Mouse (Mus musculus) hindbrain, embryonic 13.5 days (tissue): ENCODE results near the gene Slc13a5. TPM values are rescaled to one million over a fixed set of nuclear protein-coding genes. Genes with fewer than 3 reads are reported as not detected.
A peak's percentile ranks its signal among the peaks of the same experiment; 100 is the strongest.

Source experiments
- ATAC-seq: fragments of 200-750 bp; cut with Nextera tagmentation; 2 replicates; pipeline ENCODE4 v1.8.0; 2017; ENCODE audit warnings: moderate TSS enrichment; ENCODE audit not compliant: low FRiP score
- H3K27ac ChIP-seq: fragments of 300-500 bp; sonication (generic); 2 replicates; pipeline ENCODE4 v1.5.1; 2015; ENCODE audit warnings: inconsistent platforms, mild to moderate bottlenecking, moderate library complexity
- H3K27me3 ChIP-seq: fragments of 300-500 bp; sonication (generic); 2 replicates; pipeline ENCODE4 v1.6.1; 2015; ENCODE audit warnings: mild to moderate bottlenecking, inconsistent platforms
- H3K36me3 ChIP-seq: fragments of 300-500 bp; sonication (generic); 2 replicates; pipeline ENCODE4 v1.6.1; 2015; ENCODE audit warnings: mild to moderate bottlenecking, inconsistent platforms
- H3K4me1 ChIP-seq: fragments of 300-500 bp; sonication (generic); replicated peaks from 2 replicates; pipeline ENCODE4 v1.6.1; 2015; ENCODE audit warnings: inconsistent platforms
- H3K4me2 ChIP-seq: fragments of 300-500 bp; sonication (generic); 2 replicates; pipeline ENCODE4 v1.6.1; 2015; ENCODE audit warnings: inconsistent platforms, mild to moderate bottlenecking, moderate library complexity
- H3K4me3 ChIP-seq: fragments of 300-500 bp; sonication (generic); 2 replicates; pipeline ENCODE4 v1.5.1; 2015; ENCODE audit warnings: mild to moderate bottlenecking, inconsistent platforms
- H3K9ac ChIP-seq: fragments of 300-500 bp; sonication (generic); 2 replicates; pipeline ENCODE4 v1.6.1; 2015; ENCODE audit warnings: mild to moderate bottlenecking, inconsistent platforms
- H3K9me3 ChIP-seq: fragments of 300-500 bp; sonication (generic); 2 replicates; pipeline ENCODE4 v1.6.1; 2016; ENCODE audit warnings: inconsistent platforms
- WGBS: fragments of 180-500 bp; shearing (Covaris S2); methylation state at CpG from one replicate; pipeline ENCODE4 v1.1.7; 2015; 5-methylcytosine and 5-hydroxymethylcytosine counted together
- polyA plus RNA-seq: library from polyadenylated mRNA; unstranded; fragments of >200 nt; fragmentation: Nextera tagmentation; extraction: Ambion mirVana; gene quantifications from 2 replicates; pipeline ENCODE4 v1.2.1, GENCODE M21; 2015

The Slc13a5 gene
- 1.4 and 1.5 TPM in 2 replicates for polyA plus RNA-seq

GRCm38 (mm10) chr11:72266960-72267560 is at the start of gene Slc13a5:
Slc13a5 (minus strand) TSS chr11:72267222.
- Histone ChIP-seq H3K27ac (no peak within 1 kb of the TSS), H3K9ac (peak within 1 kb of the TSS; percentile 70), H3K36me3 (no peaks in the 10 kb centered on the region), H3K4me3 (peak within 1 kb of the TSS; percentile 46), H3K4me1 (peaks cover 21% of the 10 kb centered on the region), H3K4me2 (peak within 1 kb of the TSS; percentile 78), H3K9me3 (no peaks in the 10 kb centered on the region), H3K27me3 (peaks cover 48% of the 10 kb centered on the region)
- under 1% methylated on average over 36 of the region's 36 CpGs for WGBS
- ATAC-seq, result peak; percentile 64

- H3K9ac ChIP-seq, result peak within 1 kb of the TSS; percentile 67
- 13% methylated on average over 42 of the region's 42 CpGs for WGBS
- no peak within 1 kb of the TSS for H3K27ac ChIP-seq
- H3K9me3 ChIP-seq, result no peaks in the 10 kb centered on the region
- peaks cover 6% of the 10 kb centered on the region for H3K4me1 ChIP-seq
- peak within 1 kb of the TSS; percentile 37 for H3K4me3 ChIP-seq
- H3K36me3 ChIP-seq, result no peaks in the 10 kb centered on the region
- peaks cover 45% of the 10 kb centered on the region for H3K27me3 ChIP-seq
- peak within 1 kb of the TSS; percentile 63 for H3K4me2 ChIP-seq
- no peak for ATAC-seq
Measured at GRCm38 (mm10) chr11:72314151-72314895, 47.3 kb upstream of the Slc13a5 start, which contains the start of gene Fbxo39. Fbxo39 (plus strand) TSS chr11:72314444.

- WGBS, result 88% methylated on average over 10 of the region's 10 CpGs
- ATAC-seq, result no peak
Measured at GRCm38 (mm10) chr11:72311355-72312001, 44.5 kb upstream of the Slc13a5 start.

GRCm38 (mm10) chr11:72310491-72310890 is 43.5 kb upstream of the Slc13a5 start:
- ATAC-seq, result no peak

More at GRCm38 (mm10) chr11:72311355-72312001, 44.5 kb upstream of the Slc13a5 start:
- no peak overlapping the region for H3K4me3 ChIP-seq
- no peak overlapping the region for H3K27ac ChIP-seq
- peaks cover 6% of the 10 kb centered on the region for H3K4me1 ChIP-seq
- no peaks in the 10 kb centered on the region for H3K36me3 ChIP-seq
- no peaks in the 10 kb centered on the region for H3K9me3 ChIP-seq
- no peak overlapping the region for H3K9ac ChIP-seq
- peaks cover 37% of the 10 kb centered on the region for H3K27me3 ChIP-seq
- no peak overlapping the region for H3K4me2 ChIP-seq

GRCm38 (mm10) chr11:72308982-72309381 is 42.0 kb upstream of the Slc13a5 start:
- no peak for ATAC-seq
- Histone ChIP-seq H3K4me1 (peaks cover under 1% of the 10 kb centered on the region), H3K27ac (no peak overlapping the region), H3K36me3 (no peaks in the 10 kb centered on the region), H3K9ac (no peak overlapping the region), H3K27me3 (peaks cover 15% of the 10 kb centered on the region), H3K4me3 (no peak overlapping the region), H3K4me2 (no peak overlapping the region), H3K9me3 (no peaks in the 10 kb centered on the region)
- 84% methylated on average over 2 of the region's 2 CpGs for WGBS

More at GRCm38 (mm10) chr11:72310491-72310890, 43.5 kb upstream of the Slc13a5 start:
- Histone ChIP-seq H3K4me1 (peaks cover 6% of the 10 kb centered on the region), H3K36me3 (no peaks in the 10 kb centered on the region), H3K9me3 (no peaks in the 10 kb centered on the region), H3K27ac (no peak overlapping the region), H3K27me3 (peaks cover 30% of the 10 kb centered on the region), H3K9ac (no peak overlapping the region), H3K4me2 (no peak overlapping the region), H3K4me3 (no peak overlapping the region)
- 84% methylated on average over 4 of the region's 4 CpGs for WGBS

- WGBS, result 85% methylated on average over 5 of the region's 5 CpGs
- ATAC-seq, result no peak
- peaks cover 1% of the 10 kb centered on the region; the same call in 1 of the 2 replicates for H3K27me3 ChIP-seq
- H3K9me3 ChIP-seq, result no peaks in the 10 kb centered on the region
- no peak overlapping the region for H3K9ac ChIP-seq
- H3K4me2 ChIP-seq, result no peak overlapping the region
- no peak overlapping the region for H3K27ac ChIP-seq
- H3K4me3 ChIP-seq, result no peak overlapping the region
- no peaks in the 10 kb centered on the region for H3K4me1 ChIP-seq
- no peaks in the 10 kb centered on the region for H3K36me3 ChIP-seq
Measured at GRCm38 (mm10) chr11:72307461-72307860, 40.4 kb upstream of the Slc13a5 start.

GRCm38 (mm10) chr11:72302230-72302629 is 35.2 kb upstream of the Slc13a5 start:
- WGBS, result 86% methylated on average over 7 of the region's 7 CpGs
- no peak for ATAC-seq
- H3K36me3 ChIP-seq, result no peaks in the 10 kb centered on the region
- no peak overlapping the region for H3K4me3 ChIP-seq
- no peaks in the 10 kb centered on the region for H3K9me3 ChIP-seq
- no peak overlapping the region for H3K9ac ChIP-seq
- no peak overlapping the region for H3K4me2 ChIP-seq
- no peaks in the 10 kb centered on the region for H3K27me3 ChIP-seq
- H3K4me1 ChIP-seq, result no peaks in the 10 kb centered on the region
- H3K27ac ChIP-seq, result no peak overlapping the region

GRCm38 (mm10) chr11:72301334-72301733 is 34.3 kb upstream of the Slc13a5 start, which contains the start of gene Xaf1:
Xaf1 (plus strand) TSS chr11:72301629.
- Histone ChIP-seq H3K4me3 (no peak within 1 kb of the TSS), H3K4me2 (0 out of 2 replicates have a peak within 1 kb of the TSS, but pooled peaks have one; percentile 3), H3K27ac (no peak within 1 kb of the TSS), H3K27me3 (no peaks in the 10 kb centered on the region), H3K9ac (no peak within 1 kb of the TSS), H3K9me3 (no peaks in the 10 kb centered on the region), H3K36me3 (no peaks in the 10 kb centered on the region), H3K4me1 (no peaks in the 10 kb centered on the region)
- ATAC-seq, result no peak
- 26% methylated on average over 6 of the region's 6 CpGs for WGBS

- no peak overlapping the region for H3K4me3 ChIP-seq
- no peaks in the 10 kb centered on the region for H3K36me3 ChIP-seq
- H3K27ac ChIP-seq, result no peak overlapping the region
- no peaks in the 10 kb centered on the region for H3K9me3 ChIP-seq
- ATAC-seq, result no peak
- H3K4me2 ChIP-seq, result no peak overlapping the region
- no peaks in the 10 kb centered on the region for H3K27me3 ChIP-seq
- 62% methylated on average over 2 of the region's 2 CpGs for WGBS
- H3K9ac ChIP-seq, result no peak overlapping the region
- no peaks in the 10 kb centered on the region for H3K4me1 ChIP-seq
Measured at GRCm38 (mm10) chr11:72293116-72293515, 26.1 kb upstream of the Slc13a5 start.

GRCm38 (mm10) chr11:72287543-72287942 is 20.5 kb upstream of the Slc13a5 start:
- Histone ChIP-seq H3K4me1 (no peaks in the 10 kb centered on the region), H3K4me3 (no peak overlapping the region), H3K9me3 (no peaks in the 10 kb centered on the region), H3K4me2 (no peak overlapping the region), H3K36me3 (no peaks in the 10 kb centered on the region), H3K27me3 (no peaks in the 10 kb centered on the region), H3K27ac (no peak overlapping the region), H3K9ac (no peak overlapping the region)
- no peak for ATAC-seq
- WGBS, result 94% methylated on average over 3 of the region's 3 CpGs

- Histone ChIP-seq H3K27ac (no peak overlapping the region), H3K4me2 (no peak overlapping the region), H3K4me3 (no peak overlapping the region), H3K9me3 (no peaks in the 10 kb centered on the region), H3K4me1 (no peaks in the 10 kb centered on the region), H3K27me3 (no peaks in the 10 kb centered on the region), H3K36me3 (no peaks in the 10 kb centered on the region), H3K9ac (no peak overlapping the region)
- WGBS, result 97% methylated on average over 2 of the region's 2 CpGs
- ATAC-seq, result no peak
Measured at GRCm38 (mm10) chr11:72287126-72287525, 20.1 kb upstream of the Slc13a5 start.

- Histone ChIP-seq H3K27me3 (no peaks in the 10 kb centered on the region), H3K9me3 (no peaks in the 10 kb centered on the region), H3K36me3 (no peaks in the 10 kb centered on the region), H3K4me3 (no peak overlapping the region), H3K4me2 (no peak overlapping the region), H3K9ac (no peak overlapping the region), H3K4me1 (no peaks in the 10 kb centered on the region), H3K27ac (no peak overlapping the region)
- WGBS, result 87% methylated on average over 3 of the region's 3 CpGs
- ATAC-seq, result no peak
Measured at GRCm38 (mm10) chr11:72286651-72287050, 19.6 kb upstream of the Slc13a5 start.
